Mouse (Mus musculus): ENCODE results near the gene Pdf. TPM values are rescaled to one million over a fixed set of nuclear protein-coding genes. Genes with fewer than 3 reads are reported as not detected.

Gene Pdf
- polyA plus RNA-seq (2015; fragmentation: Nextera tagmentation; extraction: Ambion mirVana): 20.8 and 22.2 TPM in 2 replicates

GRCm38 (mm10) chr8:107048061-107048941 is at the start of gene Pdf:
Gene Pdf, minus strand, starts transcription at chr8:107048614.
- peak; percentile 80 for ATAC-seq
- no peaks in the 10 kb centered on the region for H3K27me3 ChIP-seq (replicated peaks; ENCODE audit: control insufficient read depth, insufficient read depth, low read length)
- peaks cover 55% of the 10 kb centered on the region for H3K36me3 ChIP-seq (ENCODE audit: control insufficient read depth, insufficient read depth)
- H3K4me3 ChIP-seq (ENCODE audit: low read depth, low read length): peak within 1 kb of the TSS; percentile 87
- WGBS: 2% methylated on average over 81 of the region's 87 CpGs
- H3K27ac ChIP-seq (ENCODE audit: low read depth, low read length): peak within 1 kb of the TSS; percentile 86
- peak; percentile 26; the same call in 1 of the 2 replicates for TF ChIP-seq CTCF (IDR thresholded peaks at IDR 0.05; ENCODE audit: low read depth)
- no peaks in the 10 kb centered on the region for H3K9me3 ChIP-seq (ENCODE audit: control insufficient read depth)
- peak within 1 kb of the TSS; percentile 91 for H3K4me2 ChIP-seq (replicated peaks; ENCODE audit: low read depth)
- H3K4me1 ChIP-seq (replicated peaks; ENCODE audit: control insufficient read depth, insufficient read depth, low read length): no peaks in the 10 kb centered on the region
- H3K9ac ChIP-seq (ENCODE audit: low read depth, low read length): peak within 1 kb of the TSS; percentile 81

- Histone ChIP-seq H3K9me3 (ENCODE audit: control insufficient read depth) (no peaks in the 10 kb centered on the region), H3K36me3 (ENCODE audit: control insufficient read depth, insufficient read depth) (peaks cover 10% of the 10 kb centered on the region; the same call in 1 of the 2 replicates), H3K27me3 (replicated peaks; ENCODE audit: control insufficient read depth, insufficient read depth, low read length) (no peaks in the 10 kb centered on the region), H3K27ac (ENCODE audit: low read depth, low read length) (peak within 1 kb of the TSS; percentile 96), H3K4me3 (ENCODE audit: low read depth, low read length) (peak within 1 kb of the TSS; percentile 71), H3K9ac (ENCODE audit: low read depth, low read length) (peak within 1 kb of the TSS; percentile 87), H3K4me2 (replicated peaks; ENCODE audit: low read depth) (peak within 1 kb of the TSS; percentile 74), H3K4me1 (replicated peaks; ENCODE audit: control insufficient read depth, insufficient read depth, low read length) (no peaks in the 10 kb centered on the region)
- WGBS: 5% methylated on average over 39 of the region's 39 CpGs
- ATAC-seq: peak; percentile 93
- TF ChIP-seq CTCF (IDR thresholded peaks at IDR 0.05; ENCODE audit: low read depth): no peak
Observed at GRCm38 (mm10) chr8:107096366-107097036, 48.1 kb upstream of the Pdf start, which contains the start of gene Terf2. Gene Terf2, minus strand, starts transcription at chr8:107096547.

GRCm38 (mm10) chr8:107095717-107096365 is 47.4 kb upstream of the Pdf start:
- Histone ChIP-seq H3K9me3 (ENCODE audit: control insufficient read depth) (no peaks in the 10 kb centered on the region), H3K36me3 (ENCODE audit: control insufficient read depth, insufficient read depth) (peaks cover 13% of the 10 kb centered on the region), H3K4me3 (ENCODE audit: low read depth, low read length) (peak overlapping the region; percentile 71), H3K4me2 (replicated peaks; ENCODE audit: low read depth) (peak overlapping the region; percentile 74), H3K9ac (ENCODE audit: low read depth, low read length) (peak overlapping the region; percentile 87), H3K27ac (ENCODE audit: low read depth, low read length) (peak overlapping the region; percentile 96), H3K27me3 (replicated peaks; ENCODE audit: control insufficient read depth, insufficient read depth, low read length) (no peaks in the 10 kb centered on the region), H3K4me1 (replicated peaks; ENCODE audit: control insufficient read depth, insufficient read depth, low read length) (no peaks in the 10 kb centered on the region)
- under 1% methylated on average over 51 of the region's 53 CpGs for WGBS
- ATAC-seq: no peak; the same call in none of the 2 replicates
- TF ChIP-seq CTCF (IDR thresholded peaks at IDR 0.05; ENCODE audit: low read depth): 0 out of 2 replicates have a peak, but pooled peaks have one; percentile 8

- no peak for TF ChIP-seq CTCF (IDR thresholded peaks at IDR 0.05; ENCODE audit: low read depth)
- H3K27ac ChIP-seq (ENCODE audit: low read depth, low read length): no peak overlapping the region
- H3K4me2 ChIP-seq (replicated peaks; ENCODE audit: low read depth): no peak overlapping the region
- no peak for ATAC-seq
- no peaks in the 10 kb centered on the region for H3K27me3 ChIP-seq (replicated peaks; ENCODE audit: control insufficient read depth, insufficient read depth, low read length)
- peaks cover 30% of the 10 kb centered on the region for H3K36me3 ChIP-seq (ENCODE audit: control insufficient read depth, insufficient read depth)
- no peaks in the 10 kb centered on the region for H3K9me3 ChIP-seq (ENCODE audit: control insufficient read depth)
- no peaks in the 10 kb centered on the region for H3K4me1 ChIP-seq (replicated peaks; ENCODE audit: control insufficient read depth, insufficient read depth, low read length)
- H3K9ac ChIP-seq (ENCODE audit: low read depth, low read length): no peak overlapping the region
- 94% methylated on average over 7 of the region's 7 CpGs for WGBS
- no peak overlapping the region for H3K4me3 ChIP-seq (ENCODE audit: low read depth, low read length)
Observed at GRCm38 (mm10) chr8:107090531-107090930, 42.1 kb upstream of the Pdf start.

DNA sequence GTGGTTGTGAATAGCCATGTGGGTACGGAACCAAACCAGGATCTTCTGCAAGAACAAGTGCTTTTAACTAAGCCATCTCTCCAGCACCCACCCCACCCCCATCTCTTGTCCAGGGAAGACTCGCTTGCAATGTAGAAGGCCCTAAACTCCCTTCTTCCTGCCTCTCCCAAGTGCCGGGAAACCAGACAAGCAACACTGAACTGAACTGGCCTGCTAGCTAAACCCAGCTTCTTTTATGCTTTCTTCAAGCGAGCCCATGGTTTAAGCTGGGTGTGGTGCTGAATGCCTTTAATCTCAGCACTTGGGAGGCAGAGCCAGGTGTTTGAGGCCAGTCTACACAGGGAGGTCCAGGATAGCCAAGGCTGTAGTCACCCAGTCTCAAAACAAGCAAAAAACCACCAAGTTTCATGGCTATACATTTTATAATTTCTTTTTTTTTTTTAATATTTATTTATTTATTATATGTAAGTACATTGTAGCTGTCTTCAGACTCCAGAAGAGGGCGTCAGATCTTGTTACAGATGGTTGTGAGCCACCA is 40.2 kb upstream of the Pdf start:
- H3K9ac ChIP-seq (ENCODE audit: low read depth, low read length): no peak overlapping the region
- no peaks in the 10 kb centered on the region for H3K9me3 ChIP-seq (ENCODE audit: control insufficient read depth)
- H3K4me2 ChIP-seq (replicated peaks; ENCODE audit: low read depth): no peak overlapping the region
- WGBS: 98% methylated on average over 5 of the region's 5 CpGs
- no peak overlapping the region for H3K27ac ChIP-seq (ENCODE audit: low read depth, low read length)
- no peak overlapping the region for H3K4me3 ChIP-seq (ENCODE audit: low read depth, low read length)
- no peak for ATAC-seq
- H3K36me3 ChIP-seq (ENCODE audit: control insufficient read depth, insufficient read depth): peaks cover 41% of the 10 kb centered on the region
- H3K27me3 ChIP-seq (replicated peaks; ENCODE audit: control insufficient read depth, insufficient read depth, low read length): no peaks in the 10 kb centered on the region
- H3K4me1 ChIP-seq (replicated peaks; ENCODE audit: control insufficient read depth, insufficient read depth, low read length): no peaks in the 10 kb centered on the region
- no peak for TF ChIP-seq CTCF (IDR thresholded peaks at IDR 0.05; ENCODE audit: low read depth)
